Mouse (Mus musculus) CH12.LX (cell line): Measurements from ENCODE around the gene Cybrd1. TPM values are rescaled to one million over a fixed set of nuclear protein-coding genes. Genes with fewer than 3 reads are reported as not detected.

ENCODE experiments used
- DNase-seq: peaks from one replicate; pipeline ENCODE4 v3.0.0-alpha.2; 2013; ENCODE audit errors: extremely low read depth
- H3K27ac ChIP-seq: 2 replicates; pipeline ENCODE4 v1.5.1; 2012; ENCODE audit warnings: low read depth, mild to moderate bottlenecking, control low read depth, moderate library complexity; ENCODE audit not compliant: insufficient read depth
- H3K27me3 ChIP-seq: replicated peaks from 2 replicates; pipeline ENCODE3; 2012; ENCODE audit warnings: inconsistent platforms
- H3K36me3 ChIP-seq, 2 experiments: replicated peaks in 1 of 2; 2 replicates each; pipeline versions ENCODE3 to v1.6.1; 2012; ENCODE audit warnings: inconsistent platforms in 1 of 2, low read length in 1 of 2, mild to moderate bottlenecking in 1 of 2, mixed read lengths in 1 of 2, moderate library complexity in 1 of 2; ENCODE audit not compliant: control insufficient read depth in 1 of 2, insufficient read depth in 1 of 2
- H3K4me1 ChIP-seq, 2 experiments: 2 replicates each; pipeline ENCODE4 v1.6.1; 2012; ENCODE audit warnings: inconsistent platforms in 1 of 2, moderate library complexity in 1 of 2; ENCODE audit not compliant: insufficient read depth in 2 of 2, control insufficient read depth in 1 of 2
- H3K4me2 ChIP-seq: 2 replicates; pipeline ENCODE4 v1.6.1; 2012; ENCODE audit warnings: low read depth, mild to moderate bottlenecking, control low read depth; ENCODE audit not compliant: poor library complexity, insufficient read depth, severe bottlenecking
- H3K4me3 ChIP-seq, 3 experiments: fragments of 150-350 bp in 1 of 3; sonication (generic) in 1 of 3; replicated peaks in 1 of 3; 2 replicates each; pipeline versions ENCODE3 to v1.5.1; 2011 to 2012; ENCODE audit warnings: low read depth in 2 of 3, low read length in 2 of 3, mild to moderate bottlenecking in 2 of 3, moderate library complexity in 2 of 3, control low read depth in 1 of 3, improper control_type of control experiment in 1 of 3, inconsistent platforms in 1 of 3, mixed read lengths in 1 of 3; ENCODE audit not compliant: poor library complexity in 1 of 3
- H3K79me2 ChIP-seq: replicated peaks from 2 replicates; pipeline ENCODE4 v1.6.1; 2012; ENCODE audit warnings: mild to moderate bottlenecking, moderate library complexity; ENCODE audit not compliant: control insufficient read depth, poor library complexity, insufficient read depth, severe bottlenecking; ENCODE audit errors: extremely low read depth
- H3K9ac ChIP-seq: 2 replicates; pipeline ENCODE4 v1.6.1; 2012; ENCODE audit warnings: low read depth, mild to moderate bottlenecking, control low read depth, moderate library complexity; ENCODE audit not compliant: insufficient read depth
- H3K9me3 ChIP-seq: replicated peaks from 2 replicates; pipeline ENCODE3; 2012; ENCODE audit warnings: low read length, inconsistent platforms, mixed read lengths
- BHLHE40 ChIP-seq: IDR thresholded peaks from 2 replicates; pipeline ENCODE4 v1.6.1; 2011; ENCODE audit warnings: mild to moderate bottlenecking, low read depth, low read length, improper control_type of control experiment
- CHD1 ChIP-seq: IDR thresholded peaks from 2 replicates; pipeline ENCODE4 v1.6.1; 2012; ENCODE audit warnings: low read depth, low read length, improper control_type of control experiment, inconsistent platforms
- CTCF ChIP-seq, 2 experiments: IDR thresholded peaks in 1 of 2; conservative IDR thresholded peaks in 1 of 2; 2 replicates each; pipeline ENCODE4 v1.5.1; 2011 to 2012; ENCODE audit warnings: low read depth in 2 of 2, low read length in 2 of 2, improper control_type of control experiment in 1 of 2, inconsistent platforms in 1 of 2, mild to moderate bottlenecking in 1 of 2, moderate library complexity in 1 of 2
- E2F4 ChIP-seq: IDR thresholded peaks from 2 replicates; pipeline ENCODE4 v1.6.1; 2011; ENCODE audit warnings: low read depth, low read length, improper control_type of control experiment; ENCODE audit not compliant: insufficient replicate concordance
- ELF1 ChIP-seq: IDR thresholded peaks from 2 replicates; pipeline ENCODE4 v1.6.1; 2014; ENCODE audit warnings: low read depth, mild to moderate bottlenecking, inconsistent platforms, low read length, improper control_type of control experiment
- EP300 ChIP-seq: IDR thresholded peaks from 2 replicates; pipeline ENCODE4 v1.6.1; 2011; ENCODE audit warnings: low read length, improper control_type of control experiment
- ETS1 ChIP-seq: conservative IDR thresholded peaks from 2 replicates; pipeline ENCODE4 v1.6.1; 2012; ENCODE audit warnings: low read depth, mild to moderate bottlenecking, inconsistent platforms, low read length, improper control_type of control experiment, moderate library complexity
- IRF4 ChIP-seq: IDR thresholded peaks from 2 replicates; pipeline ENCODE4 v1.6.1; 2014; ENCODE audit warnings: low read depth, mild to moderate bottlenecking, inconsistent platforms, low read length, improper control_type of control experiment
- JUN ChIP-seq: IDR thresholded peaks from 2 replicates; pipeline ENCODE4 v1.6.1; 2011; ENCODE audit warnings: low read depth, mild to moderate bottlenecking, low read length, improper control_type of control experiment, moderate library complexity; ENCODE audit not compliant: insufficient read depth
- MAFK ChIP-seq: IDR thresholded peaks from 2 replicates; pipeline ENCODE4 v1.6.1; 2011; ENCODE audit warnings: low read length, improper control_type of control experiment; ENCODE audit not compliant: insufficient replicate concordance
- MAX ChIP-seq: IDR thresholded peaks from 2 replicates; pipeline ENCODE4 v1.6.1; 2011; ENCODE audit warnings: low read length, improper control_type of control experiment
- MAZ ChIP-seq: IDR thresholded peaks from 2 replicates; pipeline ENCODE4 v1.6.1; 2012; ENCODE audit warnings: low read depth, mild to moderate bottlenecking, inconsistent platforms, low read length, improper control_type of control experiment, moderate library complexity
- MEF2A ChIP-seq: IDR thresholded peaks from 2 replicates; pipeline ENCODE4 v1.6.1; 2014; ENCODE audit warnings: low read depth, mild to moderate bottlenecking, inconsistent platforms, low read length, improper control_type of control experiment, borderline replicate concordance
- NRF1 ChIP-seq: IDR thresholded peaks from 2 replicates; pipeline ENCODE4 v1.6.1; 2014; ENCODE audit warnings: low read depth, mild to moderate bottlenecking, inconsistent platforms, low read length, improper control_type of control experiment, moderate library complexity
- PAX5 ChIP-seq: IDR thresholded peaks from 2 replicates; pipeline ENCODE4 v1.6.1; 2012; ENCODE audit warnings: low read length, inconsistent platforms, mixed read lengths
- POLR2A ChIP-seq: IDR thresholded peaks from 2 replicates; pipeline ENCODE4 v1.6.1; 2011; ENCODE audit warnings: low read depth, mild to moderate bottlenecking, improper control_type of control experiment, low read length
- SIN3A ChIP-seq: IDR thresholded peaks from 2 replicates; pipeline ENCODE4 v1.6.1; 2012; ENCODE audit warnings: low read length, improper control_type of control experiment, inconsistent platforms
- SMC3 ChIP-seq: IDR thresholded peaks from 2 replicates; pipeline ENCODE4 v1.6.1; 2011; ENCODE audit warnings: low read depth, low read length, improper control_type of control experiment
- TCF12 ChIP-seq: IDR thresholded peaks from 2 replicates; pipeline ENCODE4 v1.6.1; 2014; ENCODE audit warnings: low read depth, mild to moderate bottlenecking, inconsistent platforms, low read length, improper control_type of control experiment
- UBTF ChIP-seq: IDR thresholded peaks from 2 replicates; pipeline ENCODE4 v1.6.1; 2012; ENCODE audit warnings: low read depth, mild to moderate bottlenecking, inconsistent platforms, low read length, improper control_type of control experiment, moderate library complexity
- USF1 ChIP-seq: IDR thresholded peaks from 2 replicates; pipeline ENCODE4 v1.6.1; 2014; ENCODE audit warnings: low read depth, mild to moderate bottlenecking, inconsistent platforms, low read length, improper control_type of control experiment
- USF2 ChIP-seq: conservative IDR thresholded peaks from 2 replicates; pipeline ENCODE4 v1.6.1; 2011; ENCODE audit warnings: low read depth, low read length, improper control_type of control experiment
- ZC3H11A ChIP-seq: IDR thresholded peaks from 2 replicates; pipeline ENCODE4 v1.6.1; 2012; ENCODE audit warnings: low read depth, mild to moderate bottlenecking, inconsistent platforms, low read length, improper control_type of control experiment
- ZMIZ1 ChIP-seq: IDR thresholded peaks from 2 replicates; pipeline ENCODE4 v1.6.1; 2012; ENCODE audit warnings: low read depth, mild to moderate bottlenecking, inconsistent platforms, low read length, improper control_type of control experiment
- ZNF384 ChIP-seq: IDR thresholded peaks from 2 replicates; pipeline ENCODE4 v1.6.1; 2012; ENCODE audit warnings: low read depth, low read length, improper control_type of control experiment, inconsistent platforms
- dilution Hi-C: fragments of 300-500 bp; cut with MboI; formaldehyde crosslinking; loops from 2 replicates; pipeline ENCODE4 v1.14.3; 2020; ENCODE audit warnings: low sequenced_read_pairs; ENCODE audit not compliant: extremely low pct_unique_long_range_greater_than_20kb, extremely low pct_ligation_motif_present
- in situ Hi-C: fragments of 300-500 bp; cut with MboI; formaldehyde crosslinking; loops from 3 replicates; pipeline ENCODE4 v1.14.3; 2019; ENCODE audit warnings: low sequenced_read_pairs, low pct_ligation_motif_present, low pct_unique_long_range_greater_than_20kb, mixed read lengths
- polyA plus RNA-seq: library from polyadenylated mRNA; unstranded; fragments of >175 nt; gene quantifications from 2 replicates; pipeline ENCODE4 v1.2.1, GENCODE M21; 2012; ENCODE audit warnings: low read depth; ENCODE audit not compliant: insufficient read length
- total RNA-seq, 2 experiments: library from RNA; depleted of rRNA; stranded (reverse); fragments of 300-350 nt in 1 of 2; fragments of >200 nt in 1 of 2; gene quantifications; 2 replicates each; pipeline ENCODE4 v1.2.3; 2012 to 2014

Gene Cybrd1
- total and polyA plus RNA-seq, 3 experiments: not detected

- TF ChIP-seq SIN3A (no peak), ZNF384 (no peak), ETS1 (no peak), USF1 (no peak), TCF12 (no peak), USF2 (no peak), BHLHE40 (no peak), MAZ (no peak), MAX (no peak), ZC3H11A (no peak), UBTF (no peak)
- Histone ChIP-seq H3K36me3 (no peaks in the 10 kb centered on the region), H3K9ac (no peak overlapping the region), H3K9me3 (no peaks in the 10 kb centered on the region), H3K79me2 (no peaks in the 10 kb centered on the region), H3K27me3 (no peaks in the 10 kb centered on the region), H3K4me2 (no peak overlapping the region), H3K27ac (no peak overlapping the region), H3K4me3 (no peak overlapping the region), H3K4me1 (0 out of 4 replicates have a peak, but pooled peaks cover 0 to 2% of the 10 kb centered on the region in 2 experiments)
- in situ Hi-C loops: no loop called here
- dilution Hi-C loops: no loop called here
- no peak for DNase-seq
Measured at GRCm38 (mm10) chr2:71167211-71167610, 49.5 kb downstream of the Cybrd1 start.

- DNase-seq: no peak
- TF ChIP-seq ELF1: no peak
- TF ChIP-seq USF2: no peak
- TF ChIP-seq CHD1: no peak
- no peak for TF ChIP-seq E2F4
- no peak for TF ChIP-seq PAX5
- TF ChIP-seq SMC3: no peak
- no peak for TF ChIP-seq NRF1
- no peak for TF ChIP-seq UBTF
- no peak for TF ChIP-seq POLR2A
- TF ChIP-seq EP300: no peak
- no peak for TF ChIP-seq IRF4
- TF ChIP-seq USF1: no peak
- no peak for TF ChIP-seq MAFK
- no peak for TF ChIP-seq MEF2A
- no peak for TF ChIP-seq JUN
- TF ChIP-seq CTCF (conservative IDR thresholded peaks at IDR 0.05 in 1 of 2, IDR thresholded peaks at IDR 0.05 in 1 of 2; ENCODE audit: low read depth in 2 of 2, low read length in 2 of 2): no peak
- TF ChIP-seq ZMIZ1: no peak
- TF ChIP-seq MAX: no peak
- no peak for TF ChIP-seq SIN3A
- dilution Hi-C loops (no loop called here), in situ Hi-C loops (no loop called here)
- Histone ChIP-seq H3K9me3 (no peaks in the 10 kb centered on the region), H3K4me1 (peaks cover 2 to 3% of the 10 kb centered on the region in 2 experiments; a peak in 1 of 4 replicates), H3K9ac (no peak overlapping the region), H3K36me3 (no peaks in the 10 kb centered on the region), H3K27ac (no peak overlapping the region), H3K79me2 (no peaks in the 10 kb centered on the region), H3K27me3 (no peaks in the 10 kb centered on the region), H3K4me3 (no peak overlapping the region), H3K4me2 (no peak overlapping the region)
Measured at GRCm38 (mm10) chr2:71168461-71169021, 50.8 kb downstream of the Cybrd1 start.
